Mouse (Mus musculus) cerebellum, adult 11-12 months (tissue): ENCODE results near the gene Tcf12.

Experiments used
- DNase-seq: peaks from one replicate; pipeline ENCODE4 v3.0.0; 2022

Gene Tcf12

GRCm38 (mm10) chr9:72085017-72085416 lies 26.7 kb downstream of the Tcf12 start:
- DNase-seq, result no peak

GRCm38 (mm10) chr9:72084131-72084530 lies 27.5 kb downstream of the Tcf12 start:
- no peak for DNase-seq

- no peak for DNase-seq
Observed at GRCm38 (mm10) chr9:72076158-72076557, 35.5 kb downstream of the Tcf12 start.

- DNase-seq, result no peak
Observed at GRCm38 (mm10) chr9:72066151-72066550, 45.5 kb downstream of the Tcf12 start.

GRCm38 (mm10) chr9:72053144-72053543 lies 58.5 kb downstream of the Tcf12 start:
- no peak for DNase-seq

- DNase-seq, result no peak
Observed at GRCm38 (mm10) chr9:72040156-72040555, 71.5 kb downstream of the Tcf12 start.

- no peak for DNase-seq
Observed at GRCm38 (mm10) chr9:72039369-72039768, 72.3 kb downstream of the Tcf12 start.

DNA sequence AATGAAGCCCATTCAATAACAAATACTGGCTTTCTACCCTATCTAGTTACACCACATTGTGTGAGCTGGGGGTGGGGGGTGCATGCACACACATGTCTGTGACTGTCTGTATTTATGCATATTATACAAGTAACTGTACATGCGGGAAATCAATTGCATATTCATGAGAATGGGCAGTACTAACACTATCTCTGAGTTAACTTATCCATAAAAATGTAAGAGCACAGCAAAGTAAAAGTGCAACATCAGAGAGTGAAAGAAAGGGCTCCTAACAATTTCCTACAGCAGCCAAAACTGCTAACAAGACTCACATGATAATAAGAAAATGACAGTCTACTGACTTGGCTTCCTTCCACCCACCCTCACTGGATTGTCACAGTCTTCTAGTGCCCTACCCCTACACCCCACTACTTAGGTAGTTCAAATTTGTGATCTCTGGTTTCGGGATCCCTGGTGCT lies 74.6 kb downstream of the Tcf12 start:
- no peak for DNase-seq

GRCm38 (mm10) chr9:72036257-72036656 lies 75.4 kb downstream of the Tcf12 start:
- DNase-seq, result no peak

GRCm38 (mm10) chr9:72033271-72033670 lies 78.4 kb downstream of the Tcf12 start:
- no peak for DNase-seq

DNA sequence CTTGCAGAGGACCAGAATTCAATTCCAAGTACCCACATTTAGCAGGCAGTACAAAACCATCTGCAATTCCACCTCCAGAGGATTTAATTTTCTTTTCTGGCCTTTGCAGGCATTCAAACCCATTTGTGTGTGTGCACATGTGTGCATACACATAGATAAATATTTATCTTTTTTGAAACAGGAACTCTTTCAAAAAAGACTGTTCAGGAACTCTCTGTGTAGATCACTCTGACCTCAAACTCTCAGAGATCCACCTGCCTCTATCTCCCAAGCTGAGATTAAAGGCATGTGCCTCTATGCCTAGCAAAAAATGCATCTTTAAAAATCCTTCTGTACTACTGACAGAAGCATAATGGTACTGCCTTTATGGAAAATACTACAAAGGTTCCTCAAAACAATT lies 81.4 kb downstream of the Tcf12 start:
- no peak for DNase-seq

GRCm38 (mm10) chr9:72029601-72030000 lies 82.1 kb downstream of the Tcf12 start:
- DNase-seq, result no peak

GRCm38 (mm10) chr9:72023274-72023673 lies 88.4 kb downstream of the Tcf12 start:
- no peak for DNase-seq

DNA sequence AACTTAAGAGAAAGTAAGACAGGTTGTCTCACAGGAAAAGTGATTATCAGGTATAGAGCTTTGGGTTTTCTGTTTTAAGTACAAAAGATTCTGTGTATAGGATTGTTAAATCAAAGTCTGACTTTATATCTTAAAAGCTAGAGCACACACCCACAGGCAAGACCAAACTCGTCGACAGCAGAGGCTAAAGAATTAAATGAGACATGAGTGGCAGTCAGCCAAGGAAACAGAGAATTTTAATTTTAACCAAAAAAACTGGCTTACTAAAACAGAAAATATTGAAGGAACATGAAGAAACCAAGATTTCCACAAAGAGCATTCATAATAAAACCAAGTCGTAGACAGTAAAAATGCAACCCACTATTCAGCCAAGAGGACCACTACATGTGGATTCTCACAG lies 90.2 kb downstream of the Tcf12 start:
- no peak for DNase-seq

- DNase-seq, result no peak
Observed at GRCm38 (mm10) chr9:72016021-72016420, 95.7 kb downstream of the Tcf12 start.

- DNase-seq, result no peak
Observed at GRCm38 (mm10) chr9:72014585-72015381, 96.9 kb downstream of the Tcf12 start.

GRCm38 (mm10) chr9:72013541-72013940 lies 98.1 kb downstream of the Tcf12 start:
- no peak for DNase-seq

DNA sequence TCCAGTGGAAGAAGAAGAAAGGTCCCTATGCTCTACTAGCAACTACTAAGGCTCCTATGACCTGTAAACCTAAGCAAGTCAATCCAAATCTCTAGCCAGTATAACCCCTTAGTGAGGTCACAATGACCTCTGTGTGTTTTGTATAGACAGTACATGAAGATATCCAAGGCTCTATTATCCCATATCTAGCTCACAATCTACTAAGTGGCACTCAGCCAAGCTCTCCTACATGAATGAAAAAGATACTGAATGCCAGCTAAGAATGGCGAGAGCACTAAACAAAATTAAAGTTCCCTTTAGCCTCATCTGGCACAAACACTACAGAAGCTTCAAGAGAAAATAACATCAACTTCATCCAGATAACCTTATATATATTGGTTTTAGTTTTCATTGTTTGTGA lies 103.0 kb downstream of the Tcf12 start:
- no peak for DNase-seq

DNA sequence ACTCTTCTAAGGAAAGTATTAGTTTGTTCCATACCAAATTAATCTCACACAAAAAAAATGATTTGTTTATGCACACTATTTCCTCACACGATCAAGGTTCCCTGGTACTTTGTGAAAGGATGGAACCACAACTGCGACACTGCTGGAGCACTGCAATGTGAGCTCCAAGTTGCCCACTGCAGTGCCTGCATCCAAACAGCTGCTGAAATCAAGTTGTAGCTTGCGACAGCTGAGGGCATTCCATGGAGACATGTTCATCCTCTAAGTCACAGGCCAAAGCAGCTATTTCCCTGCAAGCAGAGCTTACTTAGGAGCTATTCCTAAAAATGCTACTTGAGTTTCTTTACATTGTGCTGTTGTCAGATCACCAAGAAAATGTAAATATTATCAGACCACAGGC lies 120.5 kb downstream of the Tcf12 start:
- no peak for DNase-seq

DNA sequence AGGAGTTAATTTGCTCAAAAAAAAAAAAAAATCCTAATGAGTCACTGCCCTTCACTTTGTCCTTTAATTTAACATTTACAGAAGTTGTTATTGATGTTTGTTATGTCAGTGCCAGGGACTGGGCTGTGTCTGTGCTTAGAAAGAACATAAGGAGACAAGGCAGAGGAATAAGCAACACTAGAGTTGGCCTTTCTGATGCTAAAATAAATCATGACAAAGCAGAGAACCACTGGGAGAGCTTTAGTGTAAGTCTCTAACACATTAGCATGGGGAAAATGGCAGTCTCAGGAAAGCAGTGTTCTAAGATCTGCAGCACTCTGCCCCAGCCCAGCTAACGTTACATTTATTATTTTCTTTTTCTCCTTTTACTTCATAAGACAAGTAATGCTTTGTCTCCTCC lies 121.3 kb downstream of the Tcf12 start:
- DNase-seq, result no peak

- DNase-seq, result no peak
Observed at GRCm38 (mm10) chr9:71989663-71990062, 122.0 kb downstream of the Tcf12 start.

DNA sequence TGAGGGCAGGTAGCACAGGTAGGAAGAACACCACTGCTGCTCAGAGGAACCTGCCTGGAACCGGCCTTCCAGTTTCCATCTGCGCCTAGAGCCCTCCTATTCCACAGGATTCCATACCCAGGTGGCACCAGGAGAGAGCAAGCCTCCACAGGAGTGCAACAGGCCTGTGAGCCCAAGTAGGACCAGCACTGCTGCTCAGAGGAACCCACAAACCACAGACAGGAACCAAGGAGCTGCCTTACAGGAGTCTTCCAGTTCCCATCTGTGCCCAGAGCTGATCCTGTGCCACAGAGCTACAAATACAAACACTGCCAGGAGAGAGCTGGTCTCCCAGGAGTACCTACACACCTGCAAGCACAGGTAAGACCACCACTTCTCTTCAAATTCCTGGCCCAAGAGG lies 125.0 kb downstream of the Tcf12 start:
- DNase-seq, result no peak

DNA sequence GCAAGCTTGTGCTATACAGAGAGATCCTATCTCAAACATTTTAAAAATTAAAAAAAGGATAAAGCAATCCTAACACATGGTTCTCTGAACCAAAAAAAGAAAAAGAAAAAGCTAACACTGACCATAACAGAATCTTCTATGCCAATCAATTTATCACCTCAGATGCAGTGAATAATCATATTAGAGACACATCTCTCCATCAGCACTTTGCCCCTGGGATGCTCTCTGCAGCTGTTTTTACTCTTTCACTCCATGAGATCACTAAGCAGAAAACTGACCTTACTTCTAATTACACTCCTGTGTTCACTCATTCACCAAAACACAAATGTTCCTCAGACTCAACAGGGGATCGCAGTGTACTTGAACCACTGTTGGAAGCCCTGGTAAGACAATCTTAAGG lies 128.8 kb downstream of the Tcf12 start:
- no peak for DNase-seq

- DNase-seq, result no peak
Observed at GRCm38 (mm10) chr9:71981071-71981470, 130.6 kb downstream of the Tcf12 start.

DNA sequence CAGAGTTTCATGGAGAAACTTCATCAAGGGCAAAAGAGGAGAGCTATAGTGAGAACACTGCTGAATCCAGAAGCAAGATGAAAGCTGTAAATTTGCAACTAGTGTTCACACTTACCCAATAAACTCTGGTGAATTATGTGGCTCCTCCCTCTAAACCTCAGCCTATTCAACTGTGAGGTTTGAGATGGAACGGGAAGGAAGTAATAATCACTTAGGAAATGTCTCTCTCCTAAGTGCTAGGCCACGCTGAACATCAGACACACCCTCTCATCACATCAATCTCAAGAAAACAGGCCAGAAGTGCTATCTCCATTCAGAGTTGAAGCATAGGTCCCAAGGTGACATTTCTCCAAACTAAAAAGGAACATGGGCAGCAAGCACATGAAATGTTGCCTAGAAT lies 131.1 kb downstream of the Tcf12 start:
- no peak for DNase-seq
